Mouse (Mus musculus) lung, postnatal 0 days (tissue): ENCODE measurements at regions not wholly inside any gene's neighbourhood (a gene's known extent, or its start where the extent isn't known, plus 50 kb on each side); places are given as distances from the start of the nearest gene placed in this dataset.

Experiments used
- CTCF ChIP-seq: IDR thresholded peaks from 2 replicates; pipeline ENCODE4 v1.5.1; 2016; ENCODE audit warnings: antibody characterized with exemption, mild to moderate bottlenecking
- EP300 ChIP-seq: IDR thresholded peaks from 2 replicates; pipeline ENCODE4 v1.6.1; 2016; ENCODE audit warnings: antibody characterized with exemption, mild to moderate bottlenecking, control low read depth

- TF ChIP-seq CTCF = no peak
- TF ChIP-seq EP300 = no peak
These were observed 361.6 kb upstream of the Arid1b start for GRCm38 (mm10) chr17:4632506-4632905.
